Mouse (Mus musculus) heart, embryonic 11.5 days (tissue): ENCODE data around the gene Ucp2. TPM values are rescaled to one million over a fixed set of nuclear protein-coding genes. Genes with fewer than 3 reads are reported as not detected.

ENCODE experiments used
- ATAC-seq: fragments of 200-750 bp; cut with Nextera tagmentation; replicated peaks from 2 replicates; pipeline ENCODE4 v1.8.0; 2017; ENCODE audit warnings: moderate library complexity; ENCODE audit not compliant: insufficient number of reproducible peaks, low FRiP score, low TSS enrichment
- H3K27ac ChIP-seq: fragments of 300-500 bp; sonication (generic); 2 replicates; pipeline ENCODE4 v1.5.1; 2014; ENCODE audit warnings: mild to moderate bottlenecking, low read depth, low read length
- H3K27me3 ChIP-seq: fragments of 300-500 bp; sonication (generic); 2 replicates; pipeline ENCODE4 v1.6.1; 2014; ENCODE audit warnings: mild to moderate bottlenecking, low read length, mixed read lengths; ENCODE audit not compliant: control insufficient read depth, insufficient read depth
- H3K36me3 ChIP-seq: fragments of 300-500 bp; sonication (generic); 2 replicates; pipeline ENCODE4 v1.6.1; 2014; ENCODE audit warnings: mild to moderate bottlenecking, low read length, moderate library complexity, mixed read lengths; ENCODE audit not compliant: control insufficient read depth, insufficient read depth
- H3K4me1 ChIP-seq: fragments of 300-500 bp; sonication (generic); 2 replicates; pipeline ENCODE4 v1.6.1; 2014; ENCODE audit warnings: low read length; ENCODE audit not compliant: control insufficient read depth, insufficient read depth
- H3K4me2 ChIP-seq: fragments of 300-500 bp; sonication (generic); 2 replicates; pipeline ENCODE4 v1.6.1; 2014; ENCODE audit warnings: mild to moderate bottlenecking, moderate library complexity
- H3K4me3 ChIP-seq: fragments of 300-500 bp; sonication (generic); 2 replicates; pipeline ENCODE4 v1.5.1; 2014; ENCODE audit warnings: low read depth, low read length
- H3K9ac ChIP-seq: fragments of 300-500 bp; sonication (generic); 2 replicates; pipeline ENCODE4 v1.6.1; 2014; ENCODE audit warnings: mild to moderate bottlenecking, low read depth, low read length, moderate library complexity
- H3K9me3 ChIP-seq: fragments of 300-500 bp; sonication (generic); replicated peaks from 2 replicates; pipeline ENCODE4 v1.6.1; 2016; ENCODE audit warnings: low read length; ENCODE audit not compliant: control insufficient read depth
- WGBS: fragments of 180-500 bp; shearing (Covaris S2); extraction: QIAGEN DNeasy Blood & Tissue Kit; methylation state at CpG from one replicate; pipeline ENCODE4 v1.1.7; 2014; ENCODE audit not compliant: insufficient replicate concordance; 5-methylcytosine and 5-hydroxymethylcytosine counted together
- polyA plus RNA-seq: library from polyadenylated mRNA; unstranded; fragments of >200 nt; fragmentation: Nextera tagmentation; extraction: Ambion mirVana; gene quantifications from 2 replicates; pipeline ENCODE4 v1.2.1, GENCODE M21; 2014

Ucp2 gene
- polyA plus RNA-seq, 1 experiment from 2014 or later: 245 TPM

DNA sequence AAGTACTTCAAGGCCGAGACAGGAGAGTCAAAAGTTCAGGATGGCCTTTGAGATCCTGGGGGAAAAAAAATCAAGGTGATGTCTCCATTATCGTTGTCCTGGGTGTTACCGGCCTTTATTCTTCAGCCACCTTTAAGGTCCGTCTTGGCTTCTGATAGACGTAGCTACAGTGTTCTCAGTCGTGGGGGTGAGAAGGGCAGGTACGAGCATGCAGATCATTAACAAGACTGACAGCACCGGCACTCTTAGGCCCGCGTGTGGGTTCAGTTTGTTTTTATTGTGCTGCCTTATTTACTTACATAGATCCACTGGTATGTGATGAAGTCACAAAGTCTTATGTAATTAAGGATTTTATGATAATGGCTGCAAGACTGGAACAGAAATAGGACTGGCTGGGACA is 29.4 kb upstream of the Ucp2 start:
- H3K4me3 ChIP-seq: no peak overlapping the region
- no peak for ATAC-seq
- H3K4me1 ChIP-seq: peaks cover 34% of the 10 kb centered on the region
- H3K27ac ChIP-seq: peak overlapping the region; percentile 81
- no peaks in the 10 kb centered on the region for H3K27me3 ChIP-seq
- peaks cover 6% of the 10 kb centered on the region; the same call in 1 of the 2 replicates for H3K36me3 ChIP-seq
- WGBS: 79% methylated on average over 10 of the region's 10 CpGs
- 0 out of 2 replicates have a peak overlapping the region, but pooled peaks have one; percentile 52 for H3K9ac ChIP-seq
- no peak overlapping the region for H3K4me2 ChIP-seq
- no peaks in the 10 kb centered on the region for H3K9me3 ChIP-seq

- WGBS: 95% methylated on average over 7 of the region's 7 CpGs
- H3K27me3 ChIP-seq: no peaks in the 10 kb centered on the region
- H3K27ac ChIP-seq: peak overlapping the region; percentile 81; the same call in 1 of the 2 replicates
- H3K4me1 ChIP-seq: peaks cover 35% of the 10 kb centered on the region
- peaks cover 8% of the 10 kb centered on the region; the same call in 1 of the 2 replicates for H3K36me3 ChIP-seq
- no peaks in the 10 kb centered on the region for H3K9me3 ChIP-seq
- H3K4me3 ChIP-seq: no peak overlapping the region
- ATAC-seq: no peak
- H3K9ac ChIP-seq: peak overlapping the region; percentile 17; the same call in 1 of the 2 replicates
- 0 out of 2 replicates have a peak overlapping the region, but pooled peaks have one; percentile 5 for H3K4me2 ChIP-seq
Observed at GRCm38 (mm10) chr7:100464248-100464647, 28.9 kb upstream of the Ucp2 start.

GRCm38 (mm10) chr7:100465248-100465647 is 27.9 kb upstream of the Ucp2 start:
- H3K27ac ChIP-seq: peak overlapping the region; percentile 89
- 62% methylated on average over 4 of the region's 4 CpGs for WGBS
- H3K9me3 ChIP-seq: no peaks in the 10 kb centered on the region
- H3K4me1 ChIP-seq: peaks cover 35% of the 10 kb centered on the region
- H3K27me3 ChIP-seq: no peaks in the 10 kb centered on the region
- peak overlapping the region; percentile 54 for H3K4me2 ChIP-seq
- peak overlapping the region; percentile 61 for H3K9ac ChIP-seq
- no peak for ATAC-seq
- peak overlapping the region; percentile 25; the same call in 1 of the 2 replicates for H3K4me3 ChIP-seq
- H3K36me3 ChIP-seq: 0 out of 2 replicates have a peak, but pooled peaks cover 3% of the 10 kb centered on the region

DNA sequence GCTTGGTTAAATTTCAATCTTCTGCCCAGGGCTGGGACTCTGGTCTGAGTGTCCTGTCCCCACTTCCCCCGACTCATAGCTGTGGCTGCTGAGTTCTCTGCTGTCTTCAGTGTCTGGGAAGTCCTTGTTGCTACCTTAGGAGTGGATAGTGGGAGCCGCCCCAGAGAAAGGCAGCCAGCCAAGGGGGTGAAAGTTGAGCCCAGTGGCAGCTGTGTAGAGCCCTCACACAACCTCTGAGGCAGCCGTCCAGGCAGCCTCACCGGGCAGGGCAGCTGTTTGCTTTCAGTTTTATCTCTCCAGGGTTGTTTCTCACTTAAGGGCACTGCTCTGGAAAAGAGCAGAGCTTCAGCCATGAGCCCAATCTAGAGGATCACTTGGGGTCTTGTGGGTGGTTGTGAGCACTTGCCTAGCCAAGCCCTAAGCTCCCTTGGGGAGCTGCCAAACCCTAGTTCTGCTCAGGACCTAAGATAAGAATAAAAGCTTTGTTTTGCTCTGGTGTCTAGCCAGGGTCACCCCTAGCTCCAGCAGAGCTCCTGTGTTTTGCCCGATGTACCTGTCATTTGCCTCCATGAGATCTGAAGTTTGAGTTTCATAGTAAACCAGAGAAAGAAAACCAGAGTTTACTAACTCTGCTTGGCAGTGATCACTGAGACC is 27.4 kb upstream of the Ucp2 start:
- WGBS: 22% methylated on average over 5 of the region's 5 CpGs
- 0 out of 2 replicates have a peak, but pooled peaks have one; percentile 15 for ATAC-seq
- no peaks in the 10 kb centered on the region for H3K27me3 ChIP-seq
- peak overlapping the region; percentile 25; the same call in 1 of the 2 replicates for H3K4me3 ChIP-seq
- H3K4me2 ChIP-seq: peak overlapping the region; percentile 54
- H3K9ac ChIP-seq: peak overlapping the region; percentile 61
- no peaks in the 10 kb centered on the region for H3K9me3 ChIP-seq
- peaks cover 35% of the 10 kb centered on the region for H3K4me1 ChIP-seq
- H3K36me3 ChIP-seq: 0 out of 2 replicates have a peak, but pooled peaks cover 3% of the 10 kb centered on the region
- peak overlapping the region; percentile 89 for H3K27ac ChIP-seq

GRCm38 (mm10) chr7:100466781-100467510 is 26.2 kb upstream of the Ucp2 start:
- 0 out of 2 replicates have a peak, but pooled peaks cover 3% of the 10 kb centered on the region for H3K36me3 ChIP-seq
- H3K9ac ChIP-seq: peak overlapping the region; percentile 61
- H3K4me3 ChIP-seq: peak overlapping the region; percentile 25
- H3K27me3 ChIP-seq: no peaks in the 10 kb centered on the region
- H3K9me3 ChIP-seq: no peaks in the 10 kb centered on the region
- peak; percentile 91 for ATAC-seq
- WGBS: 66% methylated on average over 11 of the region's 11 CpGs
- H3K4me2 ChIP-seq: peak overlapping the region; percentile 54
- H3K4me1 ChIP-seq: peaks cover 35% of the 10 kb centered on the region
- peak overlapping the region; percentile 89 for H3K27ac ChIP-seq

DNA sequence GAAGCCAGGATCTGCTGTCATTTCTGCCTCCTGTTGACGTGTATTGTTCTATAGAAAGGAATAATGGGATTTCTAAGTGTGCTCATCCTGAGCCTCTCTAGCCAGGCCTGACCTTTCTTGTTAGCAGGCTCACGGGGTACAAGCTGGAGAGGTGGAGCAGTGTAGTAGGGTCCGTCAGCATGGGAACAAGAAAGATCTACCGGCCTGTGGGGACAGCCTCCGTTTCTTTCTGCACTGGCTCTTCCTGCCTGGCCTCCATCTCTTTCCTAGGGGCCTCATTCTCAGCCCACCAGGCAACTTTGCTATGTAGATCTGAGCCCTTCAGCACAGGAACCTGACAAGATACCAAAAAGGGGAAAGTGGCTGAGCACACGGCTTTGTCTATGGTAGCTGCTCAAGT is 24.4 kb upstream of the Ucp2 start:
- Histone ChIP-seq H3K27me3 (no peaks in the 10 kb centered on the region), H3K4me1 (peaks cover 32% of the 10 kb centered on the region), H3K9me3 (no peaks in the 10 kb centered on the region), H3K27ac (peak overlapping the region; percentile 54; the same call in 1 of the 2 replicates), H3K4me3 (no peak overlapping the region), H3K36me3 (0 out of 2 replicates have a peak, but pooled peaks cover 3% of the 10 kb centered on the region), H3K9ac (no peak overlapping the region; the same call in 1 of the 2 replicates), H3K4me2 (no peak overlapping the region)
- no peak for ATAC-seq
- 81% methylated on average over 6 of the region's 6 CpGs for whole genome bisulfite sequencing

GRCm38 (mm10) chr7:100469502-100469901 is 23.6 kb upstream of the Ucp2 start:
- H3K4me1 ChIP-seq: peaks cover 31% of the 10 kb centered on the region
- no peak overlapping the region for H3K9ac ChIP-seq
- no peak overlapping the region for H3K27ac ChIP-seq
- ATAC-seq: no peak
- H3K27me3 ChIP-seq: no peaks in the 10 kb centered on the region
- H3K36me3 ChIP-seq: 0 out of 2 replicates have a peak, but pooled peaks cover 3% of the 10 kb centered on the region
- no peaks in the 10 kb centered on the region for H3K9me3 ChIP-seq
- H3K4me3 ChIP-seq: no peak overlapping the region
- 74% methylated on average over 1 of the region's 1 CpGs for WGBS
- H3K4me2 ChIP-seq: no peak overlapping the region

- Histone ChIP-seq H3K4me1 (peaks cover 21% of the 10 kb centered on the region), H3K9me3 (no peaks in the 10 kb centered on the region), H3K27ac (no peak overlapping the region), H3K4me2 (no peak overlapping the region), H3K36me3 (0 out of 2 replicates have a peak, but pooled peaks cover 3% of the 10 kb centered on the region), H3K4me3 (no peak overlapping the region), H3K27me3 (no peaks in the 10 kb centered on the region), H3K9ac (no peak overlapping the region)
- WGBS: 88% methylated on average over 11 of the region's 11 CpGs
- no peak for ATAC-seq
Observed at GRCm38 (mm10) chr7:100470796-100471406, 22.2 kb upstream of the Ucp2 start.
